Mouse (Mus musculus): ENCODE measurements around the gene Cdc16. TPM values are rescaled to one million over a fixed set of nuclear protein-coding genes. Genes with fewer than 3 reads are reported as not detected.

The Cdc16 gene
- total and polyA plus RNA-seq, 3 experiments: 53.6 to 59.6 TPM; not detected in 1

DNA sequence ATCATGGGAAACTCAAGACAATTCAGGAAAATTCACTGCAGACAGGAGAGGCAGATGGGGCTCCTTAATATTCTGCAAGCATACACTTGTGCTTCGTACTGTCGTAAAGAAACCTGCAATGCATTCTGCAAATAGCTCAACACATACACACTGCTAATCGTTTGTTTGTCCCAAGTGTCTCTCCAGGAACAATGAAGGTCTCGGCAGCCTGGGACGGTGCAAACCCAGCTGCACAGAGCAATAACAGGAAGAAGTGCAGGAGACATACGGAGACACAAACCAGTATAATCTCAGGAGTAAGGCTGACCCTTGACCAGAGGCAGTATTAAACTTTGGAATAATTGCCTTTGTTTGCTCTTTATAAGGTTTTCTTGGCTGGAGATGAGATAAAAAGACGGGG is 996 bp upstream of the Cdc16 start:
- H3K9me3 ChIP-seq (replicated peaks; ENCODE audit: insufficient read depth, low read length): no peaks in the 10 kb centered on the region
- H3K4me1 ChIP-seq (ENCODE audit: control insufficient read depth in 1 of 2, insufficient read depth in 2 of 2, low read length in 2 of 2): peaks cover 0 to 3% of the 10 kb centered on the region in 2 experiments; a peak in 2 of 4 replicates
- H3K36me3 ChIP-seq (ENCODE audit: control insufficient read depth in 1 of 2, insufficient read depth in 2 of 2, low read length in 2 of 2): peaks cover 5 to 9% of the 10 kb centered on the region in 2 experiments
- H3K27ac ChIP-seq (ENCODE audit: control insufficient read depth, low read depth, low read length): no peak overlapping the region
- no peaks in the 10 kb centered on the region for H3K27me3 ChIP-seq (ENCODE audit: control insufficient read depth in 1 of 2, insufficient read depth in 2 of 2, low read length in 2 of 2)
- H3K4me3 ChIP-seq (ENCODE audit: control insufficient read depth in 1 of 2, insufficient read depth in 1 of 2, low read depth in 2 of 2, low read length in 2 of 2): no peak overlapping the region
- no peak overlapping the region for H3K9ac ChIP-seq (ENCODE audit: control insufficient read depth, low read depth, low read length, poor library complexity, severe bottlenecking)
- no peak for DNase-seq (ENCODE audit: low read depth, low spot score)
- H3K79me2 ChIP-seq (ENCODE audit: control insufficient read depth, insufficient read depth, low read length, poor library complexity): peaks cover 27% of the 10 kb centered on the region
- no peak for TF ChIP-seq UBTF (IDR thresholded peaks at IDR 0.05; ENCODE audit: borderline replicate concordance, insufficient read depth, low read depth, low read length)
- TF ChIP-seq CHD1 (IDR thresholded peaks at IDR 0.05; ENCODE audit: low read depth, low read length): no peak
- TF ChIP-seq NRF1 (IDR thresholded peaks at IDR 0.05; ENCODE audit: insufficient read depth, low read depth, low read length, poor library complexity, severe bottlenecking): no peak

DNA sequence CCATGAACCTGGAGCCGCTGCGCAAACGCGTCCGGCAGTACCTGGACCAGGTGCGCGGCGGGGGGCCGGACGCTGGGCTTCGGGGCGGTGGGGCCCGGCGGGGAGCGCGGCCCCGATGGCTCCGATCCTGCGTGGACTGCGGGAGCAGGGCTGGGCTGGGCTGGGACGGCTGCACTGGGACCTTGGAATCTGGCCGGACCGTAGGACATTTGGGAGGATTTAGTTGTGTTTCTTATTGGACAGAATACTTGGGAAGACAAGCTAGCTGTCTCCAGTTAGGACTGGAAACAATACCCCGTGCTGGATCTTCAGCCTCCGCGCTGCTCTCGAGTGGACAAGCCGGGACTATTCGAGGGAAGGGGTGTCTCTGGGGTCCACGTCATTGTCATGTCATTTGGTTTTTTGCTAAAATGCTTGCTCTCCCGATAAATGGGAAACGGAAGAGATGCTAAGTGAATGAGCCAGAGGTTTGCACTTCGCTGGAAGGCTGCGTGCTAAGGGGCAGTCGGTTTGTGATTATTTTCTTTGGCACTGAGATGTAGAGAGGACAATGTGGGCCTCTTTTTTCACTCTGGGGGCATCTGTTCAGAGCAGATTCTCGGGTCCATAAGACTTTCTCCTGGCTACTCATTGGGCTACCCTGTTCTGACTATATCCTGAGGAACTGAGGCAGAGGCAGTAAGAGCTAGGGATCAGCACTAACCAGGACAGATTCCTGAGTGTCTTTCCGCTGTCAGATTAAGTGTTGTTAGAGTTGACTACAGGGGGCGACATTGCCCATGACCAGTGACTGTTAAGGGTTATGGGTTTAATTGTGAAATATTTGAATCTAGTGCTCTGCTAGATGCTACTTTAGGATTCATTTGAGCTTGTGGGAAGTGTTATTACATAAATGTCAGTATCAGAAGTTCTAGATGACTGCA is 590 bp downstream of the Cdc16 start:
- peaks cover 27% of the 10 kb centered on the region for H3K79me2 ChIP-seq (ENCODE audit: control insufficient read depth, insufficient read depth, low read length, poor library complexity)
- no peaks in the 10 kb centered on the region for H3K9me3 ChIP-seq (replicated peaks; ENCODE audit: insufficient read depth, low read length)
- TF ChIP-seq ZNF384 (IDR thresholded peaks at IDR 0.05; ENCODE audit: low read depth, low read length) (no peak), RAD21 (IDR thresholded peaks at IDR 0.05; ENCODE audit: low read depth, low read length) (peak; percentile 64), SMC3 (IDR thresholded peaks at IDR 0.05; ENCODE audit: low read depth, low read length) (peak; percentile 62), USF1 (IDR thresholded peaks at IDR 0.05; ENCODE audit: low read depth, low read length) (no peak), MYB (IDR thresholded peaks at IDR 0.05; ENCODE audit: low read depth, low read length) (no peak), CHD2 (IDR thresholded peaks at IDR 0.05; ENCODE audit: low read length) (no peak), USF2 (IDR thresholded peaks at IDR 0.05; ENCODE audit: borderline replicate concordance in 1 of 2, insufficient read depth in 1 of 2, low read depth in 1 of 2, low read length in 2 of 2) (no peak), POLR2AphosphoS2 (IDR thresholded peaks at IDR 0.05; ENCODE audit: low read length) (no peak), ZMIZ1 (IDR thresholded peaks at IDR 0.05; ENCODE audit: low read depth, low read length) (no peak), EP300 (IDR thresholded peaks at IDR 0.05; ENCODE audit: low read depth in 1 of 2, low read length in 2 of 2) (0 out of 4 replicates have a peak, but pooled peaks of 1 of the 2 experiments have one; percentile 6), POLR2A (IDR thresholded peaks at IDR 0.05; ENCODE audit: control insufficient read depth in 1 of 2, insufficient read depth in 1 of 2, low read depth in 1 of 2, low read length in 2 of 2, poor library complexity in 1 of 2) (no peak; a peak in 1 of 4 replicates), HCFC1 (IDR thresholded peaks at IDR 0.05; ENCODE audit: low read depth, low read length) (peak; percentile 53; the same call in 1 of the 2 replicates), SIN3A (IDR thresholded peaks at IDR 0.05; ENCODE audit: low read length) (peak; percentile 74), E2F4 (IDR thresholded peaks at IDR 0.05; ENCODE audit: borderline replicate concordance, low read depth, low read length) (no peak), MXI1 (IDR thresholded peaks at IDR 0.05; ENCODE audit: low read depth, low read length) (peak; percentile 58), MAX (IDR thresholded peaks at IDR 0.05; ENCODE audit: low read length) (no peak), MAFK (IDR thresholded peaks at IDR 0.05; ENCODE audit: borderline replicate concordance, low read depth, low read length) (no peak), ELF1 (IDR thresholded peaks at IDR 0.05; ENCODE audit: low read depth, low read length) (no peak), CTCF (IDR thresholded peaks at IDR 0.05 in 2 of 3, conservative IDR thresholded peaks at IDR 0.05 in 1 of 3; ENCODE audit: control insufficient read depth in 1 of 3, insufficient read depth in 1 of 3, low read depth in 2 of 3, low read length in 3 of 3, poor library complexity in 1 of 3, severe bottlenecking in 1 of 3) (peak; percentile 31 to 78 (median 70)), TBP (IDR thresholded peaks at IDR 0.05; ENCODE audit: low read depth, low read length) (no peak), MEF2A (IDR thresholded peaks at IDR 0.05; ENCODE audit: extremely low read depth, insufficient replicate concordance, low read depth, low read length, poor library complexity, severe bottlenecking) (no peak), RCOR1 (IDR thresholded peaks at IDR 0.05; ENCODE audit: low read depth, low read length) (no peak), JUND (IDR thresholded peaks at IDR 0.05; ENCODE audit: low read depth, low read length) (no peak), BHLHE40 (IDR thresholded peaks at IDR 0.05; ENCODE audit: borderline replicate concordance, low read depth, low read length) (no peak), ZC3H11A (IDR thresholded peaks at IDR 0.05; ENCODE audit: low read depth, low read length) (peak; percentile 43; the same call in 1 of the 2 replicates), NRF1 (IDR thresholded peaks at IDR 0.05; ENCODE audit: insufficient read depth, low read depth, low read length, poor library complexity, severe bottlenecking) (no peak)
- no peaks in the 10 kb centered on the region for H3K27me3 ChIP-seq (ENCODE audit: control insufficient read depth in 1 of 2, insufficient read depth in 2 of 2, low read length in 2 of 2)
- H3K27ac ChIP-seq (ENCODE audit: control insufficient read depth, low read depth, low read length): peak overlapping the region; percentile 42
- peaks cover 9 to 16% of the 10 kb centered on the region in 2 experiments for H3K36me3 ChIP-seq (ENCODE audit: control insufficient read depth in 1 of 2, insufficient read depth in 2 of 2, low read length in 2 of 2)
- peak; percentile 83 for DNase-seq (ENCODE audit: low read depth, low spot score)
- peaks cover 0 to 3% of the 10 kb centered on the region in 2 experiments; a peak in 2 of 4 replicates for H3K4me1 ChIP-seq (ENCODE audit: control insufficient read depth in 1 of 2, insufficient read depth in 2 of 2, low read length in 2 of 2)
- peak overlapping the region; percentile 86 to 88 for H3K4me3 ChIP-seq (ENCODE audit: control insufficient read depth in 1 of 2, insufficient read depth in 1 of 2, low read depth in 2 of 2, low read length in 2 of 2)
- peak overlapping the region; percentile 90 for H3K9ac ChIP-seq (ENCODE audit: control insufficient read depth, low read depth, low read length, poor library complexity, severe bottlenecking)

All from MEL (cell line).